Mouse (Mus musculus) lung, postnatal 0 days (tissue): Measurements from ENCODE around the gene Tnr.

Experiments
- CTCF ChIP-seq: IDR thresholded peaks from 2 replicates; pipeline ENCODE4 v1.5.1; 2016; ENCODE audit warnings: antibody characterized with exemption, mild to moderate bottlenecking
- EP300 ChIP-seq: IDR thresholded peaks from 2 replicates; pipeline ENCODE4 v1.6.1; 2016; ENCODE audit warnings: antibody characterized with exemption, mild to moderate bottlenecking, control low read depth

GRCm38 (mm10) chr1:159814348-159814747, 290.8 kb downstream of the Tnr start:
- TF ChIP-seq CTCF, result no peak
- no peak for TF ChIP-seq EP300
